Mouse (Mus musculus): ENCODE measurements around the gene Ube2c.
"Not testable (repeated sequence)": the region's sequence is repeated elsewhere in the genome, so short reads cannot be mapped to it uniquely, and the experiment has no call there.

Ube2c gene

GRCm38 (mm10) chr2:164791841-164792261 lies 22.2 kb downstream of the Ube2c start:
- DNase-seq = no peak

DNA sequence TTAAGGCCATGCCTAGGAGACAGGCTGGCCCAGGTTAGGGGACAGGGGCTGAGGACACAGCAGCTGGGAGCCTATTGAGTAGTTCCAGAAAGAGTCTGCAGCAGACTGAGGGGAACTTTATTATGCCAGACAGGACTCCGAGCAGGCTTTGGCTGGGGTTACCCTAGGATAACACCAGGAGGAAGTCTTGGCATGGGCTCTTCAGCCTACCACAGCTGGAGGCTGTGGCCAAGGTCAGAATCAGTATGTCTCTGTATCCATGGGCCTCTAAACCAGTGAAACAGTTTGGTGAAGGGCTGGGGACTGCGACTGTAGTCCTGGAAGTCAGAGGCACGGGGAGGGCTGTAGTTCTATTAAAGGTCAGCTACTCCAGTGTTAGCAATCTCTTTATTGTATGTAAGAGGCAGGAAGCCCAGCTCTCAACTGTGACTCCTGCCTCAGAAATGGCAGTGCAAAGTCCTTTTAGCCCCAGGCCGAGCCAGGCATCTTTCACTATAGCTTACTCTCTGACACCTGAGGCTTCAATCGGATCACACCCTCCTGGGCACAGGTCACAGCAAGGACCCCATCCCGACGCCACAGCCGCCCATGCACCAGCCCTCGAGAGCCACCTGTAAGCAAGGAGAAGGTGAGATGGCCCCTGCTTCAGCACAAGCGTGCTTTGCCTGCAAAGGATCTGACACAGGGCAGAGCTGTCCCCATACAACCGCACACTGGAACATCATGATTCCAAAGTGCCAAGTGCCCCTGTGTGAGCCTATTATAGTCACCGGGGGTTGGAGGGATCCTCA lies 22.9 kb downstream of the Ube2c start:
- DNase-seq = no peak

- DNase-seq = peak; percentile 81
These were observed 23.5 kb downstream of the Ube2c start for GRCm38 (mm10) chr2:164793236-164793635.

- no peak for DNase-seq
These were observed 24.1 kb downstream of the Ube2c start for GRCm38 (mm10) chr2:164793772-164794171.

- peak; percentile 80 for DNase-seq
These were observed 24.6 kb downstream of the Ube2c start for GRCm38 (mm10) chr2:164794293-164794692.

DNA sequence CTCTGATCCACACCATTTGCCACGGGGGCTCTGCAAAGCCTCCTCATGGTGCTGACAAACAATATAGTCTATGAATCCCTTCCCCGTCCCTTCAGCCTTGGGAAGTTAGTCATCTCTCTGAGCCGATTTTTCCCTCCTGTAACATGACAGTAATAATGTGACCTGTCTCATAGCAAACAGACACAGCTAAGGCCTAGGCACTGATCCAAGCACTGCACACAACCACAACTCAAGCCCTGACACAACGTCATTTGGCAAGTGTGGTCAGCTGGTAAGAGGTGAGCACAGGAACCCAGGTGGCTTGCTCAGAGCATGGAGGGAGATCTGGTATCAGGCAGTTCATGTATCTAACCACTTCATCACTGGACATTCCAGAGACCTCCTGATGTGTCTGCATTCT lies 26.2 kb downstream of the Ube2c start:
- no peak for DNase-seq

GRCm38 (mm10) chr2:164798554-164798953 lies 28.9 kb downstream of the Ube2c start:
- DNase-seq = not testable (repeated sequence)

DNA sequence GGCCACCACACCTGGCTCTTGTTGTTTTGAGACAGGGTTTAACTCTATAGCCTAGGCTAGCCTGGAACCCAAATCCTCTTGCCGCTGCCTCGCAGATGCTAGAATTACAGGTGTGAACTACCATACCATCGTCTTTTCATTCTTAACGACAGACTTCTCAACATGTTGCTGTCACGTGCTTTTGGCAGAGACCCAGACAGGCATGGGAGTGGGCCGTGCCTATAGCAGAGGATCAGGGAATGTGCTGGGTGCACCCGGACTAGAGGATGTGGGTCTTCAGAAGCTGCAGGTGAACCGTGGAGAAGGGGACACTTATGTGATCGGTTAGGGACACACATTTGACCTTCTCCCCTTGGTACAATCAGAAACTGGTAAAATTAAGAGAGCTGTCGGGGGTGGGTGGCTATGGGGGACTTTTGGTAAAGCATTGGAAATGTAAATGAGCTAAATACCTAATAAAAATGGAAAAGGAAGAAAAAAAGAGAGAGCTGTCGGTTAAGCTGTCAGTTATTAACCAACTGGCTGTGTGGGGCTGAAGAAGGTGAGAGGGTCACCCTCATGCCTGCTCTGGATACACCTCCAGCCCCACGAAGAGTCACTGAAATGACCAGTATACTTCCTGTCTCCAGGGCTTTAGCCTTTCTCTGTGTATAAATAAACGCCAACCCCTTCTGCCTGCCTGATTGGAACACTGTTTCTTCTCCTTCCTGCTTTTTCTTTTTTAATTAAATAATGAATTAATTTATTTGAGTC lies 30.7 kb downstream of the Ube2c start:
- DNase-seq = no peak

DNA sequence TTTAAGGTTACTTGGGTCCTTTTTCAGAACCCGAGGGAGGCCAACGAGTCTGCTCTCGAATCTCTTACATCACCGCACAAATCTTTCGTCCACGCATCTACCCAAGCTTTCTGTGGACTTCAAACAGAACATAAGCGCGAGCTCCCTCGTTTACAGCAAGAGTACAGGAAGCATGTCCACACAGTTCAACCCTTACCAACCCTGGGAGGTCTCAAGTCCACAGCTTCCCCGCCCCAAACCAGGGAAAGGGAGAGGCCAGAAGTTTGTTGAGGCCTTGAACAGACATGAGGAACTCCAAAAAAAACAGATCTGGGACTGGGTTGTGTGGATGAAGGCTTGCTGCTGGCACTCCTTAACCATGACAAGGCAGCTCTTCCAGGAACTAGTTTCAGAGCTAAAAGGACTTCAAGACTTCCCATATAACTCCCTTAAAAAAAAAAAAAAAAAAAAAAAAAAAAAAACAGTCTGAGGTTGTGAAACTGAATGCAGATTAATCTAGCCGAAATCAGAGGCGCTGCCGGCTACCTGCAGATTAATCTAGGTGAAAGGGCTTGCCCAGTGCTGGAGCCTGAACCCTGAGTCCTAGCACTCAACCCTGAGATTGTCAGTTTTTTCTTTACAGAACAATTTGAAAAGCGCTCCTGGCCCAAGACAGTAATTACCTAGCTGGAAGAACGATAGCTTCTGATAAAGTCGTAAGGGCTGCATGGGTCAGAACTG lies 33.7 kb downstream of the Ube2c start:
- no peak for DNase-seq

DNA sequence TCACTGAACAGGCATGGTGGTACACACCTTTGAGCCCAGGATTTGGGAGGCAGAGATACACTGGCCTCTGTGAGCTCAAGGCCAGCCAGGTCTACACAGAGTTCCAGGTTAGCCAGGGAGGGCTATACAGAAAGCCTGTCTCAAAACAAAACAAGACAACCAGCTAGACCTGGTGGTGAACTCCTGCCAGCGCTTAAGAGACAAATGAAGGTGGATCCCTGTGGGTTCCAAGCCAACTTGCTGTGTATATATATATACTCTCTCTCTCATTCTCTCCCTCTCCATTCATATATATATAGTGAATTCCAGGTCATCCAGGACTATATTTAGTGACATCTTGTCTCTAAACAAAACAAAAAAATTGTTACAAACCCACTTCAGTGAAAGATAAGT lies 34.2 kb downstream of the Ube2c start:
- DNase-seq = no peak

- DNase-seq = peak; percentile 98
These were observed 35.0 kb downstream of the Ube2c start, which contains the start of the genes Acot8 and Zswim3 for GRCm38 (mm10) chr2:164804533-164805331. Gene Acot8, minus strand, starts transcription at chr2:164804882. Gene Zswim3, plus strand, starts transcription at chr2:164805098.

- no peak for DNase-seq
These were observed 35.6 kb downstream of the Ube2c start for GRCm38 (mm10) chr2:164805332-164805718.

- DNase-seq = no peak
These were observed 36.9 kb downstream of the Ube2c start for GRCm38 (mm10) chr2:164806614-164807013.

- no peak for DNase-seq
These were observed 43.9 kb downstream of the Ube2c start for GRCm38 (mm10) chr2:164813557-164813956.

GRCm38 (mm10) chr2:164815348-164815747 lies 45.6 kb downstream of the Ube2c start:
- DNase-seq = no peak

GRCm38 (mm10) chr2:164815821-164816220 lies 46.1 kb downstream of the Ube2c start:
- no peak for DNase-seq

DNA sequence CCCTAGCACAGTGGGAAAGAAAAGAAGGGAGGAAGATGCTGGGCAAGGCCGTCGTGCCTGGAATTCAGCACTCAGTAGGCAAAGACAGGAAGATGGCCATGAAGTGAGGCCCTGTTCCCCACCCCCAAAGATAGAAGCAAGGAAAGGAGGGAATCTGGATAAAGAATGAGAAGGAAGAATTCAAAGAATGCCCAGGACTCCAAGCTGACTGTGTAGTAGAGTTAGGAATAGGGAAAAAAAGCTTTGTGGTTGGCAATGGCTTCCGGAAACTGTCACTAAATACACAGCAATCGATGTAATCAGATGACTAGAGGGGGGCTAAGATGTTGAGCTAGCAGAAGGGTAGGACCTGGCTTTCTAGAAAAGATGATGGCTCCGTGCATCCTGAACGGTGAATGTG lies 47.5 kb downstream of the Ube2c start:
- no peak for DNase-seq

DNA sequence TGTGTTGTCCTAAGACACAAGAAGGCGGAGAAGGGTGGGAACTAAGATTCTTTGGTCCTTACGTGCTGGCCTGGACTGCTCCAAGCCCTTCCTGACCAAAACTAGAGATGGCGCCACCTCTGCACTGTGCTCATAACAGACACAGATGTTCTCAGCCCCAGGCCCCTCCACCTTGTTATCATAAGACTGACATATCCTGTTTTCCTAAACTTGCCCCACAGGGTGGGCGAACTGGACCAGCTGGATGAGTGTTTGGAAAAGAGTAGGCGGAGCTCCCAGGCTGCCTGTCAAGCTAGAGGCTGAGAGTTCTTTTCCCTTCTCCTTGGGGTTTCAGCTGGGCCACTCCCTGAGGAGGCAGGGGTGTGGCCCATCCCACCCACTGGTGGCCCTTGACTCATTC lies 48.0 kb downstream of the Ube2c start:
- DNase-seq = no peak

GRCm38 (mm10) chr2:164821060-164821459 lies 51.4 kb downstream of the Ube2c start:
- no peak for DNase-seq

GRCm38 (mm10) chr2:164822636-164823165 lies 53.0 kb downstream of the Ube2c start, which contains the start of gene Zswim1:
Gene Zswim1, plus strand, starts transcription at chr2:164822686.
- DNase-seq = peak; percentile 99

DNA sequence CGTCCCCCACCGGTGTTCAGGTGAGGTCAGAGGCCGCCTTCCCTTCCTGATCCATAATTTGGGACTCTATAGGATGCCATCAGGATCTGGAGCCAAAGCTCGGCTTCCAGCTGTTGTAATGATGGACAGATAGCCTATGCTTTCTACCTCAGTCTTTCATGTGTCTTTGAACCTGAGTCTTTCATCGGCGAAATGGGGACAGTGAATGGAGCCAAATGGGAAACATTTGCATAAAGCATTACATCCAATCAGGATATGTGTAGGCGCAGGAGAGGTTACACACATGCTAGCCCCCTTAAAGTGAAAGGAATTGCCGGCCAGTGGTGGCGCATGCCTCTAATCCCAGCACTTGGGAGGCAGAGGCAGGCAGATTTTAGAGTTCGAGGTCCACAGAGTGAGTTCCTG lies 53.5 kb downstream of the Ube2c start:
- no peak for DNase-seq

- DNase-seq = no peak
These were observed 54.3 kb downstream of the Ube2c start for GRCm38 (mm10) chr2:164823969-164824368.

Data from thymus, postnatal 4 days (tissue).